Mouse (Mus musculus) myocyte (in vitro differentiated cells): ENCODE measurements around the gene H2bfm. TPM values are rescaled to one million over a fixed set of nuclear protein-coding genes. Genes with fewer than 3 reads are reported as not detected.
"Not testable (repeated sequence)": the region's sequence is repeated elsewhere in the genome, so short reads cannot be mapped to it uniquely, and the experiment has no call there.

ENCODE experiments used
- H3K27me3 ChIP-seq: one replicate; pipeline ENCODE4 v1.6.1; 2011; ENCODE audit not compliant: control insufficient read depth, insufficient read depth, insufficient read length
- H3K36me3 ChIP-seq: one replicate; pipeline ENCODE4 v1.6.1; 2011; ENCODE audit not compliant: control insufficient read depth, insufficient read depth
- H3K4me2 ChIP-seq: one replicate; pipeline ENCODE4 v1.6.1; 2011; ENCODE audit warnings: low read depth, control low read depth
- H3K4me3 ChIP-seq: one replicate; pipeline ENCODE4 v1.5.1; 2011; ENCODE audit warnings: mild to moderate bottlenecking, control low read depth, moderate library complexity
- H3K79me2 ChIP-seq: one replicate; pipeline ENCODE4 v1.6.1; 2011; ENCODE audit not compliant: control insufficient read depth, insufficient read depth
- H3ac ChIP-seq: one replicate; pipeline ENCODE4 v1.6.1; 2011; ENCODE audit not compliant: control insufficient read depth, insufficient read length
- CEBPB ChIP-seq: IDR thresholded peaks from 2 replicates; pipeline ENCODE4 v1.6.1; 2011; ENCODE audit warnings: mild to moderate bottlenecking, moderate library complexity; ENCODE audit not compliant: poor library complexity, insufficient read depth, severe bottlenecking
- E2F4 ChIP-seq: IDR thresholded peaks from one replicate; pipeline ENCODE4 v1.6.1; 2011; ENCODE audit warnings: mild to moderate bottlenecking, control low read depth, moderate library complexity; ENCODE audit not compliant: insufficient read depth
- MAX ChIP-seq: IDR thresholded peaks from one replicate; pipeline ENCODE4 v1.6.1; 2011; ENCODE audit warnings: low read depth, mild to moderate bottlenecking, control low read depth
- MYOD1 ChIP-seq, 3 experiments: IDR thresholded peaks; one replicate each; pipeline ENCODE4 v1.6.1; 2011; ENCODE audit warnings: control low read depth in 2 of 3, low read depth in 2 of 3, mild to moderate bottlenecking in 2 of 3, moderate library complexity in 1 of 3; ENCODE audit not compliant: insufficient read length in 2 of 3, control insufficient read depth in 1 of 3
- MYOG ChIP-seq, 3 experiments: IDR thresholded peaks; one replicate each; pipeline ENCODE4 v1.6.1; 2011; ENCODE audit warnings: control low read depth in 2 of 3, low read depth in 2 of 3, mild to moderate bottlenecking in 2 of 3; ENCODE audit not compliant: insufficient read length in 2 of 3, control insufficient read depth in 1 of 3, insufficient read depth in 1 of 3
- POLR2A ChIP-seq: IDR thresholded peaks from one replicate; pipeline ENCODE4 v1.6.1; 2011; ENCODE audit warnings: low read depth, mild to moderate bottlenecking, control low read depth, moderate library complexity; ENCODE audit not compliant: insufficient read length
- POLR2AphosphoS2 ChIP-seq: IDR thresholded peaks from one replicate; pipeline ENCODE4 v1.6.1; 2011; ENCODE audit warnings: low read depth, control low read depth; ENCODE audit not compliant: insufficient read length
- REST ChIP-seq: IDR thresholded peaks from one replicate; pipeline ENCODE4 v1.6.1; 2011; ENCODE audit warnings: mild to moderate bottlenecking, control low read depth, moderate library complexity; ENCODE audit not compliant: insufficient read depth, insufficient read length
- SRF ChIP-seq: IDR thresholded peaks from one replicate; pipeline ENCODE4 v1.6.1; 2011; ENCODE audit warnings: low read depth; ENCODE audit not compliant: control insufficient read depth, insufficient read length
- TCF12 ChIP-seq: IDR thresholded peaks from one replicate; pipeline ENCODE4 v1.6.1; 2011; ENCODE audit warnings: mild to moderate bottlenecking, control low read depth; ENCODE audit not compliant: poor library complexity, insufficient read depth, severe bottlenecking
- TCF3 ChIP-seq: IDR thresholded peaks from one replicate; pipeline ENCODE4 v1.6.1; 2011; ENCODE audit warnings: low read depth, control low read depth; ENCODE audit not compliant: insufficient read length
- USF1 ChIP-seq: IDR thresholded peaks from one replicate; pipeline ENCODE4 v1.6.1; 2011; ENCODE audit warnings: low read depth, mild to moderate bottlenecking, control low read depth, moderate library complexity
- polyA plus RNA-seq: library from polyadenylated mRNA; unstranded; fragments of >200 nt; fragmentation: generic; extraction: Trizol; gene quantifications from one replicate; pipeline ENCODE4 v1.2.1, GENCODE M21; 2012; ENCODE audit warnings: missing spikeins

Gene H2bfm
- not detected for polyA plus RNA-seq

GRCm38 (mm10) chrX:136927031-136927430, at the start of gene H2bfm:
Gene H2bfm, plus strand, starts transcription at chrX:136927325.
- H3K36me3 ChIP-seq, result no peaks in the 10 kb centered on the region
- TF ChIP-seq MYOD1 (IDR thresholded peaks at IDR 0.05; ENCODE audit: control insufficient read depth in 1 of 3, insufficient read length in 2 of 3, low read depth in 2 of 3) (no peak), CEBPB (no peak), SRF (no peak), MYOG (IDR thresholded peaks at IDR 0.05; ENCODE audit: control insufficient read depth in 1 of 3, insufficient read depth in 1 of 3, insufficient read length in 2 of 3, low read depth in 2 of 3) (no peak), POLR2AphosphoS2 (no peak), E2F4 (no peak)
- H3K79me2 ChIP-seq, result no peaks in the 10 kb centered on the region
- no peak within 1 kb of the TSS for H3K4me2 ChIP-seq
- H3K4me3 ChIP-seq, result no peak within 1 kb of the TSS
- H3K27me3 ChIP-seq, result no peaks in the 10 kb centered on the region
- no peak within 1 kb of the TSS for H3ac ChIP-seq

- H3ac ChIP-seq, result no peak overlapping the region
- H3K36me3 ChIP-seq, result no peaks in the 10 kb centered on the region
- H3K4me2 ChIP-seq, result no peak overlapping the region
- no peak overlapping the region for H3K4me3 ChIP-seq
- no peaks in the 10 kb centered on the region for H3K79me2 ChIP-seq
- TF ChIP-seq MYOG (IDR thresholded peaks at IDR 0.05; ENCODE audit: control insufficient read depth in 1 of 3, insufficient read depth in 1 of 3, insufficient read length in 2 of 3, low read depth in 2 of 3) (no peak), POLR2A (no peak), TCF12 (no peak), MAX (no peak), USF1 (no peak), SRF (no peak), CEBPB (no peak), MYOD1 (IDR thresholded peaks at IDR 0.05; ENCODE audit: control insufficient read depth in 1 of 3, insufficient read length in 2 of 3, low read depth in 2 of 3) (no peak), POLR2AphosphoS2 (no peak), TCF3 (no peak), REST (no peak)
- no peaks in the 10 kb centered on the region for H3K27me3 ChIP-seq
These were observed 31.4 kb upstream of the H2bfm start for GRCm38 (mm10) chrX:136895757-136896156.

GRCm38 (mm10) chrX:136904369-136904768, 22.8 kb upstream of the H2bfm start:
- Histone ChIP-seq H3K36me3 (no peaks in the 10 kb centered on the region), H3K79me2 (no peaks in the 10 kb centered on the region), H3K27me3 (no peaks in the 10 kb centered on the region), H3K4me3 (no peak overlapping the region), H3K4me2 (no peak overlapping the region), H3ac (no peak overlapping the region)
- TF ChIP-seq USF1 (no peak), POLR2A (no peak), MYOG (IDR thresholded peaks at IDR 0.05; ENCODE audit: control insufficient read depth in 1 of 3, insufficient read depth in 1 of 3, insufficient read length in 2 of 3, low read depth in 2 of 3) (no peak), MYOD1 (IDR thresholded peaks at IDR 0.05; ENCODE audit: control insufficient read depth in 1 of 3, insufficient read length in 2 of 3, low read depth in 2 of 3) (no peak), POLR2AphosphoS2 (no peak), SRF (no peak), MAX (no peak), CEBPB (no peak)

- H3K4me3 ChIP-seq, result no peak overlapping the region
- H3K36me3 ChIP-seq, result no peaks in the 10 kb centered on the region
- H3K27me3 ChIP-seq, result no peaks in the 10 kb centered on the region
- no peaks in the 10 kb centered on the region for H3K79me2 ChIP-seq
- no peak for TF ChIP-seq TCF12
- no peak for TF ChIP-seq MYOG (IDR thresholded peaks at IDR 0.05; ENCODE audit: control insufficient read depth in 1 of 3, insufficient read depth in 1 of 3, insufficient read length in 2 of 3, low read depth in 2 of 3)
- TF ChIP-seq USF1, result no peak
- no peak for TF ChIP-seq POLR2A
- no peak for TF ChIP-seq E2F4
- no peak for TF ChIP-seq MAX
- no peak for TF ChIP-seq SRF
- TF ChIP-seq MYOD1 (IDR thresholded peaks at IDR 0.05; ENCODE audit: control insufficient read depth in 1 of 3, insufficient read length in 2 of 3, low read depth in 2 of 3), result no peak
- TF ChIP-seq POLR2AphosphoS2, result no peak
- no peak for TF ChIP-seq CEBPB
- TF ChIP-seq REST, result no peak
- TF ChIP-seq TCF3, result no peak
- no peak overlapping the region for H3ac ChIP-seq
- no peak overlapping the region for H3K4me2 ChIP-seq
These were observed 1.3 kb upstream of the H2bfm start for GRCm38 (mm10) chrX:136925863-136926262.

GRCm38 (mm10) chrX:136937985-136938384, 10.9 kb downstream of the H2bfm start:
- Histone ChIP-seq H3K79me2 (no peaks in the 10 kb centered on the region), H3K36me3 (no peaks in the 10 kb centered on the region), H3K27me3 (no peaks in the 10 kb centered on the region), H3ac (no peak overlapping the region), H3K4me3 (no peak overlapping the region), H3K4me2 (no peak overlapping the region)
- no peak for TF ChIP-seq SRF
- no peak for TF ChIP-seq MYOD1 (IDR thresholded peaks at IDR 0.05; ENCODE audit: control insufficient read depth in 1 of 3, insufficient read length in 2 of 3, low read depth in 2 of 3)
- no peak for TF ChIP-seq REST
- no peak for TF ChIP-seq USF1
- TF ChIP-seq TCF12, result no peak
- no peak for TF ChIP-seq MYOG (IDR thresholded peaks at IDR 0.05; ENCODE audit: control insufficient read depth in 1 of 3, insufficient read depth in 1 of 3, insufficient read length in 2 of 3, low read depth in 2 of 3)
- no peak for TF ChIP-seq TCF3
- TF ChIP-seq CEBPB, result no peak
- no peak for TF ChIP-seq E2F4
- no peak for TF ChIP-seq MAX
- TF ChIP-seq POLR2AphosphoS2, result no peak
- no peak for TF ChIP-seq POLR2A

- not testable (repeated sequence) for H3K79me2 ChIP-seq, H3ac ChIP-seq, H3K36me3 ChIP-seq, H3K4me3 ChIP-seq, H3K27me3 ChIP-seq, H3K4me2 ChIP-seq
These were observed 30.6 kb downstream of the H2bfm start for GRCm38 (mm10) chrX:136957583-136958279.

- not testable (repeated sequence) for H3ac ChIP-seq, H3K36me3 ChIP-seq, H3K4me2 ChIP-seq, H3K27me3 ChIP-seq, H3K4me3 ChIP-seq, H3K79me2 ChIP-seq
These were observed 31.2 kb downstream of the H2bfm start for GRCm38 (mm10) chrX:136958300-136958699.
